Mouse (Mus musculus) testis, adult 2 months (tissue): ENCODE measurements around the gene Klk5.

Experiments
- CTCF ChIP-seq: fragments of 200-500 bp; IDR thresholded peaks from 2 replicates; pipeline ENCODE4 v1.5.1; 2012; ENCODE audit warnings: low read depth, mild to moderate bottlenecking, inconsistent platforms, low read length, moderate library complexity; ENCODE audit not compliant: control insufficient read depth, insufficient read depth, insufficient replicate concordance
- POLR2A ChIP-seq: fragments of 200-500 bp; IDR thresholded peaks from 2 replicates; pipeline ENCODE4 v1.6.1; 2012; ENCODE audit warnings: low read depth, mild to moderate bottlenecking, inconsistent platforms, low read length, moderate library complexity; ENCODE audit not compliant: control insufficient read depth

DNA sequence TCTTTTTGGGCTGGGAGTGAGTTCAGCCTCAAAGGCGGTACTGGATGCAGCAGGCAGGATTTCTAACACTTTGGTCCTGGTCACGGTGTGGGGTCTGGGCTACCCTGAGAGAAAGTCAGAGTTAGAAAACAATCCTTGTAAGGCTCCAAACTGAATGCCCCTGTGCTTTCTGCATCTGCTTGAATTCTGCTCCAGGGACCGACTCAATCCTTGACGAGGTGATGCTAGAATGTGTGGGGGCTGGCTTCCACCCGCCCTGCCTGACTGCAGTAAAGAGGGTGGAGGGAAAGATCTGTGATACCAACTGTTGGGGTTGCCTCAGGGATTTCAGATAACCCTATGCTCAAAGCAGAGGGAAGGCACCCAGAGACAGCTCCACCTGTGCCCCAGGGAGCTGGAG is 30.8 kb upstream of the Klk5 start, which contains the start of gene Klk7:
- TF ChIP-seq CTCF = no peak
- no peak for TF ChIP-seq POLR2A
